Mouse (Mus musculus) brain, embryonic 14.5 days (tissue): Measurements from ENCODE around the gene Camk2n2. TPM values are rescaled to one million over a fixed set of nuclear protein-coding genes. Genes with fewer than 3 reads are reported as not detected.
"Not testable (repeated sequence)": the region's sequence is repeated elsewhere in the genome, so short reads cannot be mapped to it uniquely, and the experiment has no call there.

Experiments used
- DNase-seq: peaks from one replicate; pipeline ENCODE4 v3.0.0-alpha.2; 2011; ENCODE audit warnings: low read depth
- CTCF ChIP-seq: fragments of 200-500 bp; IDR thresholded peaks from 2 replicates; pipeline ENCODE4 v1.5.1; 2012; ENCODE audit warnings: inconsistent platforms, mild to moderate bottlenecking, moderate library complexity, borderline replicate concordance; ENCODE audit not compliant: insufficient read depth, insufficient read length; ENCODE audit errors: extremely low read depth
- POLR2A ChIP-seq: fragments of 200-500 bp; IDR thresholded peaks from 2 replicates; pipeline ENCODE4 v1.6.1; 2012; ENCODE audit warnings: mild to moderate bottlenecking, inconsistent platforms, borderline replicate concordance; ENCODE audit not compliant: poor library complexity, insufficient read depth, insufficient read length, severe bottlenecking; ENCODE audit errors: extremely low read depth
- polyA plus RNA-seq: library from polyadenylated mRNA; depleted of rRNA; stranded (reverse); fragments of >200 nt; gene quantifications from 2 replicates; pipeline ENCODE4 v1.2.3, GENCODE M21; 2012; rRNA removed

The Camk2n2 gene
- polyA plus RNA-seq = 82.1 and 103 TPM in 2 replicates

DNA sequence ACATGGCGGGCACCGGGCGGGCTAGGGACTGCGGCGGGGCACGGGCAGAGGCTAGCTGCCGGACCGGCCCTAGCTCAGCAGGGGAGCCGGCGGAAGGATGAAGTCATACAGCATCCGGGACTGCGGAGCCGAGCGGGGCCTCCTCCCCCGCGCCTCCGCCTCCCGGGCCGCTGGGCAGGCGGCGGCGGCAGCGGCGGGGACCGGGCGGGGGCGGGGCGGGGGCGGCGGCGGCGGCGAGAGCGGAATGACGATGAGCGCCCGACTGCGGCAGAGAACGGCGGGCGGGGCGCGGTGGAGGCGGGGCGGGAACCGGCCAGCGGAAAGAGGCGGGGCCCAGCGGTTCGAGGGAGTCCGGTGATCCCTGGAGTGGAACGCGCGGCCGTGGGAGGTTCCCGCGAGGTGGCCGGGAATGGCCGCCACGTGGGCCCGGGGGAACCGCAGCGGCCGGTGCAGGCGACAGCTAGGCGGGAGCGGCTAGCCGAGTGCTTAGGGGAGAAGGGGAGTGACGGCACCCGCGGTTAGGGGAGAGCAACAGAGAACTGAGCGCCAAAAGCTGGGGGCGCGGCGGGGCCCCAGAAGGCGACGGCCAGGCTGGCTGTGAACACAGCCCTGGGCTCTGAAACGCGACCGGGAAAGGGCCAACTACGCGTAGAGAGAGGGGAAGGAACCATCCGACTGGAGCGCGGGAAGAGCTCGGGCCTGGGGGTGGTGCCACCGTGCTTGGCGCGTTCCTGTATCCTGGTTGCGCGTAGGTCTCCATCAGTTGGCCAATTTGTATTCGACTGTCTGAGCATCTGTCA is at the start of gene Camk2n2:
Gene Camk2n2, minus strand, starts transcription at position 97 of the 800 bp plus-strand sequence.
- DNase-seq = peak; percentile 69
- TF ChIP-seq CTCF (no peak), POLR2A (peak; percentile 36; the same call in 1 of the 2 replicates)

DNA sequence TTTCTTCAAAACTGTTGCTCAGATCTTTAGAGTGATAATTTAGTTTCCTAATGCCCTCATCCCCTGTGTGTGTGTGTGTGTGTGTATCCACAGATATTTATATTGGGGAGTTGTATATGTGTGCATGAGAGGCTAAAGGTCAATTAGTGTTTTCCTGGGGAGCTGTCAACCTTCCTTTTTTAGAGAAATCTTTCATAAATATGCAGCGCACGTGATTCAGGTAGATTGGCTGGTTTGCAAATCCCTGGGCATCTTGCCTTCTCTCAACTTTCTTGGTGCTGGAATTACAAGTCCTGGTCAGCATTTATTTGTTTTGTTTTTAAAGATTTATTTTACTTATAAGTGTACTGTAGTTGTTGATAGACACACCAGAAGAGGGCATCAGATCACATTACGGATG is 49.2 kb upstream of the Camk2n2 start:
- DNase-seq = no peak
- TF ChIP-seq POLR2A (no peak), CTCF (no peak)

DNA sequence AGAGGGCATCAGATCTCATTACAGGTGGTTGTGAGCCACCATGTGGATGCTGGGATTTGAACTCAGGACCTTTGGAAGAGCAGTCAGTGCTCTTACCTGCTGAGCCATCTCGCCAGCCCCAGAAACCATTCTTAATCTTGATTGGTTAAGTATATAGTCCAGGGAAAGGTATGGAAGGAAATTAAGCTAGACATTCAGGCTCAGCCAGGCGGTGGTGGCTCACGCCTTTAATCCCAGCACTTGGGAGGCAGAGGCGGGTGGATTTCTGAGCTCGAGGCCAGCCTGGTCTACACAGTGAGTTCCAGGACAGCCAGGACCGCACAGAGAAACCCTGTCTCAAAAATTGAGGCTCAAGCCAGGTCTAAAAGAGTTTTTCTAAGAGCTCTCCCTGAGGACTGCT is 46.9 kb upstream of the Camk2n2 start, which contains the start of gene Eif4g1:
Gene Eif4g1, plus strand, starts transcription at position 301 of the 400 bp plus-strand sequence.
- DNase-seq = not testable (repeated sequence)

DNA sequence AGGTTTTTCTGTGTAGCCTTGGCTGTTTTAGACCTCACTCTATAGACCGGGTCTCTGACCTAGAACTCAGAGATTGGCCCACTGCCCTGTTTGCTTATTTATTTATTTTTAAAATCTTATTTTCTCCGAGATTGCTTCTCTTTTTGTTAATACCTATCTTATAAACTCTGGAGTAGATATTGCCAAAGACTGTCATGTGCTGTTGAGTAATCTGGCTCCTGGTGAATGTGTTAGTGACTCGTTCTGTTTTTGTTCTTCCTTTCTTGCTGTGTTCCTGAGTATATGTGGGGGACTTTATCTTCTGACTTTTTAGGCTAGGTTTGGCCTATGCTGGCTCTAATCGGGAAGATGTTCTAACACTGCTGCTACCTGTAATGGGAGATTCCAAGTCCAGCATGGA is 36.6 kb upstream of the Camk2n2 start:
- no peak for TF ChIP-seq POLR2A
- TF ChIP-seq CTCF = no peak
- DNase-seq = no peak

DNA sequence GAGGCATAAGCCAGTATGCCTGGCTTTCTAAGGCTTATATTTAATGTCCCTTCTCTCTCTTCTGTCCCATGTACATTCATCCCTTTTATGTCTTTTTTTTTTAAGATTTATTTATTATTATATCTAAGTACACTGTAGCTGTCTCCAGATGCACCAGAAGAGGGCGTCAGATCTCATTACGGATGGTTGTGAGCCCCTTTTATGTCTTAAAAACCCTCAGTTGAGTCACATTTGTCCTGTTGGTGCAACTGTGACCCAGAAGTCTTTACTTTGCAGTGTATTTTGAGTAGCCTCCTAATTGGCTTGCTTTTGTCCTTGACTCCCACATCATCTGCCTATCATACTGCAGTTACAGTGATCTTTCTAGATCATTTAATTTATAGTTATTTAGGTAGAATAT is 32.2 kb upstream of the Camk2n2 start:
- TF ChIP-seq CTCF = no peak
- no peak for TF ChIP-seq POLR2A

DNA sequence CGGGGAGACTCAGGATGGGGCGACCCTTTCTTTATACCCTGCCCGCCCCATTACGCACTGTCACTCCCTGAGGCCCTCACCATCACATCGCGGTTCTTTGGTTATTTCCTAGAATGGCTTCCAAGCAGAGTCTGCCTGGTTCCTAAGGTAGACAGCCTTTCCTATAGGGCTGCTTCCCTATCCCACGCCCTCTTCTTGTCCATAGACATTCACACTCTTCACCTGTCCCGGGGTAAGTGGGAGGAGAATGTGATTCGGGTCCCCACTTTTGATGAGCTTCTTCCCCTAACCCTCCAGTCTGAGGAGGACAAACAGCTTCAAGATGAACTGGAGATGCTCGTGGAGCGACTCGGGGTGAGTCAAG is 30.8 kb upstream of the Camk2n2 start:
- DNase-seq = no peak
- TF ChIP-seq POLR2A (no peak), CTCF (no peak)

More for the DNA sequence above, 32.2 kb upstream of the Camk2n2 start:
- DNase-seq = no peak

DNA sequence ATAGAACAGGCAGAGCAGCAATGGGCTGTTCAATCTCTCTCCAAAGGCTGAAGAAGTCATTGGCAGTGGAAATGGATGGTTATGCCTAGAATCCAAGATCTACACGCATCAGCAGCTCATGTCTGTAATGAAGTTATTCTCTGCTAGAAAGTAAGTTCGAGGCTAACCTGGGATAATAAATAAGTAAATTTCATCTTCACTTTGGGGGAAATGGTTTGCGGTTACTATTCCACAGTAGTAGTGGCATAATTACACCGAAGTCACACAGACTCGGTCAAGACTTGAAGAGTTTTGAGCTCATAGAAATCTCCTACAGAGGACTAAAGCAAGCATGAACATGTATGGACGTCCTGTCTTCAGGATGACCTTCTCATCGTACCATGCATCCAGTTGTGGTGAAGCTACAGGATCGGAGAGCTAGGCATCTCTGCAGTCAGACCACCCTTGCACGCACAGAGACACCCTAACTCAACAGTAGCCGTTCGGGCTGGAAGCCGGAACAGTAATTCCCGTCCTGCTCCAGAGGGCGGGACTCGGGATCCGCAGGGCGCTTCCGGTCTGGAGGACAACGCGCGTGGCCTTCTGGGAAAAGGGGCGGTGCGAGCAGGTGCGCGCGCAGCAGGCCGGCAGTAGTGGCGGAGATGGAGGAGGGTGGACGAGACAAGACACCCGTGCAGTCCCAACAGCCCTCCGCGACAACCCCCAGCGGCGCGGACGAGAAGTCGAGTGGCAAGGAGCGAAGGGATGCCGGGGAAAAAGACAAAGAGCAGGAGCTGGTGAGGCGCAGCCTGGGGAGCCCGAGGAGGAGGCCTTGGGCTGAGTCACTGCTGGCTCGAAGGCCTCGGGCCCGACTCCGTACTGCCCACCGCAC is 30.2 kb upstream of the Camk2n2 start, which contains the start of gene Psmd2:
Gene Psmd2, plus strand, starts transcription at position 577 of the 871 bp plus-strand sequence.
- TF ChIP-seq POLR2A = peak; percentile 63; the same call in 1 of the 2 replicates
- TF ChIP-seq CTCF = no peak
- peak; percentile 98 for DNase-seq

DNA sequence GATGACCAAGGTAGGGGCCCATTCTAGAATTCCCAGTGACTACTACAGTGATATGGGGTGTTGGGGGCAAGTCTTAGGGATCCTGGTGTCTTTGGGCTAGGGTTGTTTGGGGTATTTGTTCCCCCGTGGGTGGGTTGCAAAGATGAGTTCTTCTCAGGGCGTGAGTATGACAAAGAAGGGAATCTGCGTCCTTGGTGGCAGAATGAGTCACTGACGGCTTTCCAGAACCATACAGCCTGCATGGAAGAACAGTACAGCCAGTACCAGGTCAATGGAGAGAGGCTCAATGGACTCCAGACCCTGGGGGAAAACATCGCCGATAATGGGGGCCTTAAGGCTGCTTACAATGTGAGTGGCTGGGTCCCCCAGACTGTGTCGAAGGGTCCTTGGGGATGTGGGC is 22.8 kb upstream of the Camk2n2 start:
- no peak for DNase-seq
- TF ChIP-seq CTCF = no peak
- TF ChIP-seq POLR2A = no peak

DNA sequence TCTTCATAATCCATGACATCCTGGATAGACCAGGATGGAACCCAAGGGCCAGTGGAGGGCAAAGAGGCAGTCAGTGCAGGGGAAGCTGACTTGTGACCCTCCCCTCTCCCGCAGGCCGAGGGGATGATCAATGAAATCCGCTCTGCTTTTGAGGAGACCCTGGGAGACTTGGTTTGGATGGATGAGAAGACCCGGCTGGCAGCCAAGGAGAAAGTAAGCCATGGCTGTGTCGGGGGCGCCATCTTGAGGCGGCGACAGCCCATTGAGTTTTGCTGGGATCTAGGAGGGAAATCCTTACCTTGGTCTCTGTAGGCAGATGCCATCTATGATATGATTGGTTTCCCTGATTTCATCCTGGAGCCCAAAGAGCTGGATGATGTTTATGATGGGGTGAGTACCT is 21.1 kb upstream of the Camk2n2 start:
- TF ChIP-seq POLR2A (no peak), CTCF (peak; percentile 82)

DNA sequence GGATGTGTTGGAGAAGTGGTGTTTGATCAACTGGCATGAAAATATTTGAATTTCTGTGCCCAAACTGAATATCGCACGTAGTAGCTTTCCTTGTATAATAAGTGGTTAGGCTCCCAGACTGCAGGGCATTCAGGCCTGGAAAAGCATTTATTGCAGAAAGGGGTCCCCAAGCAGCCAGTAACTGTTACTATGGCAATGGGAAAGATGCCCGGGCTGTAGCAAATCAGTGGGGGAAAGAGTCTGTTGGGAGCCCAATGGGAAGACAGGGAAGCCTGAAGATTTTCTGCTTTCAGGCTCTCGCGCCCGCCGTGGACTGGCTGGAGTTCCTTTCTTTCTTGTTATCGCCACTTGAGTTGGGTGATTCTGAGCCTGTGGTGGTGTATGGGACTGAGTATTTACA is 17.3 kb upstream of the Camk2n2 start:
- no peak for TF ChIP-seq CTCF
- DNase-seq = peak; percentile 90

More for the DNA sequence above, 21.1 kb upstream of the Camk2n2 start:
- DNase-seq = peak; percentile 85

DNA sequence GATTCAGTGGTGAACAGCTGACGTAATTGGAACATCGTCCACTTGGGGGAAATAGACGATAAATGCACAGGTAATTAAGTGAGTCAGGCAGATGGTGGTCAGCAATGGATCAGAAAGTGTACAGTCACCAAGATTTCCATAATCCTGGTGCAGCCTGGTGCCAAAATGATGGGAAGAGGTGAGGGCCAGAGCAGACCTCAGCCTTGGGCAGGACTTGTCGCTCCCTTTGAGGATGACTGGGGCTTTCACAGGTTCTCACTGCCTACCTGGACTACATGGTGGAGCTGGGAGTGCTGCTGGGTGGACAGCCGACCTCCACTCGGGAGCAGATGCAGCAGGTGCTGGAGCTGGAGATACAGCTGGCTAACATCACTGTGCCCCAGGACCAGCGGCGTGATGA is 16.3 kb upstream of the Camk2n2 start:
- TF ChIP-seq CTCF = no peak
- no peak for DNase-seq
